Mouse (Mus musculus): ENCODE measurements around the gene Tet2. TPM values are rescaled to one million over a fixed set of nuclear protein-coding genes. Genes with fewer than 3 reads are reported as not detected.
A peak's percentile ranks its signal among the peaks of the same experiment; 100 is the strongest.

Tet2 gene
- polyA plus RNA-seq, 1 experiment from 2014 or later: 15.4 TPM

GRCm38 (mm10) chr3:133554552-133555067 is 9.7 kb upstream of the Tet2 start:
- DNase-seq (ENCODE audit: low spot score) (no peak), ATAC-seq (ENCODE audit: low read depth) (no peak)
- no peaks in the 10 kb centered on the region for H3K36me3 ChIP-seq (ENCODE audit: control insufficient read depth, insufficient read depth, low read length)
- no peaks in the 10 kb centered on the region for H3K4me1 ChIP-seq (ENCODE audit: control insufficient read depth, insufficient read depth, low read length)
- no peaks in the 10 kb centered on the region for H3K9me3 ChIP-seq (ENCODE audit: control insufficient read depth, low read length)
- H3K4me3 ChIP-seq (ENCODE audit: low read depth, low read length): no peak overlapping the region
- H3K27me3 ChIP-seq (replicated peaks; ENCODE audit: control insufficient read depth, insufficient read depth, low read length): no peaks in the 10 kb centered on the region
- no peak overlapping the region for H3K4me2 ChIP-seq (ENCODE audit: low read depth, low read length)
- no peak overlapping the region for H3K27ac ChIP-seq (replicated peaks; ENCODE audit: low read depth, low read length)
- 76% methylated on average over 6 of the region's 6 CpGs for WGBS
- H3K9ac ChIP-seq (ENCODE audit: low read depth, low read length): no peak overlapping the region

GRCm38 (mm10) chr3:133554092-133554491 is 9.2 kb upstream of the Tet2 start:
- H3K4me2 ChIP-seq (ENCODE audit: low read depth, low read length): no peak overlapping the region
- 91% methylated on average over 4 of the region's 4 CpGs for WGBS
- H3K27me3 ChIP-seq (replicated peaks; ENCODE audit: control insufficient read depth, insufficient read depth, low read length): no peaks in the 10 kb centered on the region
- no peak for ATAC-seq (ENCODE audit: low read depth)
- H3K4me1 ChIP-seq (ENCODE audit: control insufficient read depth, insufficient read depth, low read length): no peaks in the 10 kb centered on the region
- H3K27ac ChIP-seq (replicated peaks; ENCODE audit: low read depth, low read length): no peak overlapping the region
- H3K9ac ChIP-seq (ENCODE audit: low read depth, low read length): no peak overlapping the region
- no peaks in the 10 kb centered on the region for H3K36me3 ChIP-seq (ENCODE audit: control insufficient read depth, insufficient read depth, low read length)
- no peak for DNase-seq (ENCODE audit: low spot score)
- no peaks in the 10 kb centered on the region for H3K9me3 ChIP-seq (ENCODE audit: control insufficient read depth, low read length)
- H3K4me3 ChIP-seq (ENCODE audit: low read depth, low read length): no peak overlapping the region

GRCm38 (mm10) chr3:133551941-133552340 is 7.0 kb upstream of the Tet2 start:
- whole genome bisulfite sequencing: 60% methylated on average over 8 of the region's 8 CpGs
- H3K27me3 ChIP-seq (replicated peaks; ENCODE audit: control insufficient read depth, insufficient read depth, low read length): no peaks in the 10 kb centered on the region
- H3K9me3 ChIP-seq (ENCODE audit: control insufficient read depth, low read length): no peaks in the 10 kb centered on the region
- H3K4me1 ChIP-seq (ENCODE audit: control insufficient read depth, insufficient read depth, low read length): no peaks in the 10 kb centered on the region
- no peak for DNase-seq (ENCODE audit: low spot score)
- H3K27ac ChIP-seq (replicated peaks; ENCODE audit: low read depth, low read length): no peak overlapping the region
- ATAC-seq (ENCODE audit: low read depth): no peak
- no peak overlapping the region for H3K4me2 ChIP-seq (ENCODE audit: low read depth, low read length)
- no peak overlapping the region for H3K9ac ChIP-seq (ENCODE audit: low read depth, low read length)
- no peak overlapping the region for H3K4me3 ChIP-seq (ENCODE audit: low read depth, low read length)
- no peaks in the 10 kb centered on the region for H3K36me3 ChIP-seq (ENCODE audit: control insufficient read depth, insufficient read depth, low read length)

GRCm38 (mm10) chr3:133549385-133550170 is 4.6 kb upstream of the Tet2 start:
- Histone ChIP-seq H3K4me3 (ENCODE audit: low read depth, low read length) (no peak overlapping the region), H3K36me3 (ENCODE audit: control insufficient read depth, insufficient read depth, low read length) (no peaks in the 10 kb centered on the region), H3K27me3 (replicated peaks; ENCODE audit: control insufficient read depth, insufficient read depth, low read length) (no peaks in the 10 kb centered on the region), H3K9me3 (ENCODE audit: control insufficient read depth, low read length) (no peaks in the 10 kb centered on the region), H3K27ac (replicated peaks; ENCODE audit: low read depth, low read length) (no peak overlapping the region), H3K4me1 (ENCODE audit: control insufficient read depth, insufficient read depth, low read length) (no peaks in the 10 kb centered on the region), H3K9ac (ENCODE audit: low read depth, low read length) (no peak overlapping the region), H3K4me2 (ENCODE audit: low read depth, low read length) (no peak overlapping the region)
- DNase-seq (ENCODE audit: low spot score) (peak; percentile 66), ATAC-seq (ENCODE audit: low read depth) (peak; percentile 55; the same call in 1 of the 2 replicates)
- 52% methylated on average over 7 of the region's 7 CpGs for WGBS

GRCm38 (mm10) chr3:133548613-133549012 is 3.7 kb upstream of the Tet2 start:
- Histone ChIP-seq H3K27ac (replicated peaks; ENCODE audit: low read depth, low read length) (no peak overlapping the region), H3K4me2 (ENCODE audit: low read depth, low read length) (no peak overlapping the region), H3K4me3 (ENCODE audit: low read depth, low read length) (no peak overlapping the region), H3K36me3 (ENCODE audit: control insufficient read depth, insufficient read depth, low read length) (no peaks in the 10 kb centered on the region), H3K4me1 (ENCODE audit: control insufficient read depth, insufficient read depth, low read length) (no peaks in the 10 kb centered on the region), H3K9me3 (ENCODE audit: control insufficient read depth, low read length) (no peaks in the 10 kb centered on the region), H3K27me3 (replicated peaks; ENCODE audit: control insufficient read depth, insufficient read depth, low read length) (no peaks in the 10 kb centered on the region), H3K9ac (ENCODE audit: low read depth, low read length) (no peak overlapping the region)
- no peak for ATAC-seq (ENCODE audit: low read depth)
- WGBS: 62% methylated on average over 2 of the region's 2 CpGs
- DNase-seq (ENCODE audit: low spot score): no peak

- H3K27ac ChIP-seq (replicated peaks; ENCODE audit: low read depth, low read length): no peak overlapping the region
- DNase-seq (ENCODE audit: low spot score) (no peak), ATAC-seq (ENCODE audit: low read depth) (no peak)
- H3K4me1 ChIP-seq (ENCODE audit: control insufficient read depth, insufficient read depth, low read length): peaks cover 4% of the 10 kb centered on the region
- no peak overlapping the region for H3K4me2 ChIP-seq (ENCODE audit: low read depth, low read length)
- H3K9ac ChIP-seq (ENCODE audit: low read depth, low read length): no peak overlapping the region
- WGBS: 65% methylated on average over 2 of the region's 2 CpGs
- H3K36me3 ChIP-seq (ENCODE audit: control insufficient read depth, insufficient read depth, low read length): no peaks in the 10 kb centered on the region
- no peaks in the 10 kb centered on the region for H3K27me3 ChIP-seq (replicated peaks; ENCODE audit: control insufficient read depth, insufficient read depth, low read length)
- H3K4me3 ChIP-seq (ENCODE audit: low read depth, low read length): no peak overlapping the region
- no peaks in the 10 kb centered on the region for H3K9me3 ChIP-seq (ENCODE audit: control insufficient read depth, low read length)
Observed at GRCm38 (mm10) chr3:133546790-133547189, 1.9 kb upstream of the Tet2 start.

- no peaks in the 10 kb centered on the region for H3K36me3 ChIP-seq (ENCODE audit: control insufficient read depth, insufficient read depth, low read length)
- H3K27ac ChIP-seq (replicated peaks; ENCODE audit: low read depth, low read length): peak overlapping the region; percentile 97
- H3K9me3 ChIP-seq (ENCODE audit: control insufficient read depth, low read length): no peaks in the 10 kb centered on the region
- peaks cover 10% of the 10 kb centered on the region for H3K4me1 ChIP-seq (ENCODE audit: control insufficient read depth, insufficient read depth, low read length)
- WGBS: 11% methylated on average over 6 of the region's 6 CpGs
- H3K9ac ChIP-seq (ENCODE audit: low read depth, low read length): peak overlapping the region; percentile 87
- H3K4me2 ChIP-seq (ENCODE audit: low read depth, low read length): peak overlapping the region; percentile 63
- no peaks in the 10 kb centered on the region for H3K27me3 ChIP-seq (replicated peaks; ENCODE audit: control insufficient read depth, insufficient read depth, low read length)
- ATAC-seq (ENCODE audit: low read depth): no peak
- peak overlapping the region; percentile 73 for H3K4me3 ChIP-seq (ENCODE audit: low read depth, low read length)
- DNase-seq (ENCODE audit: low spot score): no peak
Observed at GRCm38 (mm10) chr3:133545304-133545666, 346 bp upstream of the Tet2 start.

- DNase-seq (ENCODE audit: low spot score) (peak; percentile 98), ATAC-seq (ENCODE audit: low read depth) (peak; percentile 96)
- peak overlapping the region; percentile 87 for H3K9ac ChIP-seq (ENCODE audit: low read depth, low read length)
- under 1% methylated on average over 22 of the region's 52 CpGs for WGBS
- H3K4me2 ChIP-seq (ENCODE audit: low read depth, low read length): peak overlapping the region; percentile 63
- H3K9me3 ChIP-seq (ENCODE audit: control insufficient read depth, low read length): no peaks in the 10 kb centered on the region
- peaks cover 11% of the 10 kb centered on the region for H3K4me1 ChIP-seq (ENCODE audit: control insufficient read depth, insufficient read depth, low read length)
- peak overlapping the region; percentile 73 for H3K4me3 ChIP-seq (ENCODE audit: low read depth, low read length)
- no peaks in the 10 kb centered on the region for H3K27me3 ChIP-seq (replicated peaks; ENCODE audit: control insufficient read depth, insufficient read depth, low read length)
- peak overlapping the region; percentile 97 for H3K27ac ChIP-seq (replicated peaks; ENCODE audit: low read depth, low read length)
- H3K36me3 ChIP-seq (ENCODE audit: control insufficient read depth, insufficient read depth, low read length): no peaks in the 10 kb centered on the region
Observed at GRCm38 (mm10) chr3:133544131-133544550, 798 bp downstream of the Tet2 start.
